Mouse (Mus musculus) testis, adult 2 months (tissue): ENCODE measurements around the gene Per1.

ENCODE experiments used
- CTCF ChIP-seq: fragments of 200-500 bp; IDR thresholded peaks from 2 replicates; pipeline ENCODE4 v1.5.1; 2012; ENCODE audit warnings: low read depth, mild to moderate bottlenecking, inconsistent platforms, low read length, moderate library complexity; ENCODE audit not compliant: control insufficient read depth, insufficient read depth, insufficient replicate concordance
- POLR2A ChIP-seq: fragments of 200-500 bp; IDR thresholded peaks from 2 replicates; pipeline ENCODE4 v1.6.1; 2012; ENCODE audit warnings: low read depth, mild to moderate bottlenecking, inconsistent platforms, low read length, moderate library complexity; ENCODE audit not compliant: control insufficient read depth

- TF ChIP-seq CTCF (no peak), POLR2A (no peak)
Observed at GRCm38 (mm10) chr11:69121741-69122335, 26.8 kb downstream of the Per1 start.
